Mouse (Mus musculus) liver, embryonic 16.5 days (tissue): ENCODE data around the gene Rbm24. TPM values are rescaled to one million over a fixed set of nuclear protein-coding genes. Genes with fewer than 3 reads are reported as not detected.

Source experiments
- polyA plus RNA-seq: library from polyadenylated mRNA; unstranded; fragments of >200 nt; fragmentation: Nextera tagmentation; extraction: Ambion mirVana; gene quantifications from 2 replicates; pipeline ENCODE4 v1.2.1, GENCODE M21; 2015

Rbm24 gene
- polyA plus RNA-seq, 1 experiment from 2014 or later: 0.13 TPM

Other genes starting within 250 kb of the Rbm24 start
- not detected in 2 replicates for gene Stmnd1, start 144.7 kb upstream of the Rbm24 start, polyA plus RNA-seq
- gene Cap2, start 83.4 kb downstream of the Rbm24 start, polyA plus RNA-seq: 1.2 and 1.4 TPM in 2 replicates